Mouse (Mus musculus) megakaryocyte-erythroid progenitor cell, adult 5-6 weeks (primary cell): ENCODE data around the gene Kmo. TPM values are rescaled to one million over a fixed set of nuclear protein-coding genes. Genes with fewer than 3 reads are reported as not detected.
A peak's percentile ranks its signal among the peaks of the same experiment; 100 is the strongest.

Experiments
- ATAC-seq: replicated peaks from 2 replicates; pipeline ENCODE4 v1.8.0; 2016; ENCODE audit warnings: mild to moderate bottlenecking, inconsistent platforms; ENCODE audit not compliant: severe bottlenecking, poor library complexity, low FRiP score, low TSS enrichment
- total RNA-seq, 2 experiments: library from RNA; stranded (forward) in 1 of 2; stranded (reverse) in 1 of 2; fragments of 200-1000, 215-1000 nt in 1 of 2; fragments of >200 nt in 1 of 2; fragmentation: Nextera tagmentation in 1 of 2; gene quantifications; 2 replicates each; pipeline ENCODE4 v1.2.3; 2014 to 2017

Kmo gene
- 0.87 and 1.8 TPM in 2 replicates for total RNA-seq (2014; fragmentation: Nextera tagmentation)
- total RNA-seq (2017), result 0.27 and 0.38 TPM in 2 replicates

DNA sequence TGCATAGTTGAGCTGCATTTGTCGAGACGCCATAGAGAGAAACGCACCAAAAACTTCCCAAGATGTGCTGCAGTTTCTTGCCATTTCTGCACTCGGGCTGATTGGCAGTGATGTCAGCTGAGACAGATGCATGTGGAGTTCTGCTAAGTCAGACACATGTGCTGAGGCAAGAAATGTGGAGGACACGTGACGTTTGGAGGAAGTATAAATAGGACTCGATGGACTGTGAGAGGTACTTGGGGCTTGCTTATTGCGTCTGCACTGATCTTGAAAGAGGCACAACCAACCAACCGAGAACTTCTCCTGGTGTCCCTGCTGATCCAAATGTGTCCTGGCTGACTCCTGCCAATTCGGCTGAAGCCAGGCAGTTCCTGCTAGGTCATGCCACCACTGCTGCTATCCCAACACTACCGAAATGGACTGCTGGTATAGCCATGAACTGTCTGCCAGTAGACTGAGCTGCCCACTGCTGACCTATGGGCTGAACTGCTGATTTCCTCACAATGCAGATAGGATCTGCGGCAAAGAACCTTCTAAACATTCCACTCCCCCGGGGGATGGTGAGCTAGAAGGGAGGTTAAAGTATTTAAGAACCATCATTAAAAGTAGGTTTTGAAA is at the start of gene Kmo:
Gene Kmo (plus strand): TSS at position 568 of the 618 bp plus-strand sequence.
- ATAC-seq, result no peak

DNA sequence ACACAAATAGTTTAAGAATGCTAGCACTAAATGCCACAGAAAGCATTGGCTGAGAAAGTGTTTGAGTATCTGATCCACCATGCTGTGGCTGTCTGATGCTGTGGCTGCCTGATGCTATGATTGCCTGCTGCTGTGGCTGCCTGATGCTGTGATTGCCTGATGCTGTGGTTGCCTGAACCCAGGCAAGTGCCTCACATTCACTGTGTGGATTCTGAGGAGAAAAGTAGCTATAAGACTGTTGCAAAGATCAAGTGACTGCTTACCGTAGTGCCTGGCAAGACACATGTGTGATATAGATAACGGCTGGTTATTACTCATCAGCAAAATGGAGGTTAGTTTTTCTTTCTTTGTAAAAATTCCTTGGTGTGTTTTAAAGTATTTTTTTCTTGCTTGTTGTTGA is 46.1 kb upstream of the Kmo start:
- ATAC-seq, result peak; percentile 57; the same call in 1 of the 2 replicates

DNA sequence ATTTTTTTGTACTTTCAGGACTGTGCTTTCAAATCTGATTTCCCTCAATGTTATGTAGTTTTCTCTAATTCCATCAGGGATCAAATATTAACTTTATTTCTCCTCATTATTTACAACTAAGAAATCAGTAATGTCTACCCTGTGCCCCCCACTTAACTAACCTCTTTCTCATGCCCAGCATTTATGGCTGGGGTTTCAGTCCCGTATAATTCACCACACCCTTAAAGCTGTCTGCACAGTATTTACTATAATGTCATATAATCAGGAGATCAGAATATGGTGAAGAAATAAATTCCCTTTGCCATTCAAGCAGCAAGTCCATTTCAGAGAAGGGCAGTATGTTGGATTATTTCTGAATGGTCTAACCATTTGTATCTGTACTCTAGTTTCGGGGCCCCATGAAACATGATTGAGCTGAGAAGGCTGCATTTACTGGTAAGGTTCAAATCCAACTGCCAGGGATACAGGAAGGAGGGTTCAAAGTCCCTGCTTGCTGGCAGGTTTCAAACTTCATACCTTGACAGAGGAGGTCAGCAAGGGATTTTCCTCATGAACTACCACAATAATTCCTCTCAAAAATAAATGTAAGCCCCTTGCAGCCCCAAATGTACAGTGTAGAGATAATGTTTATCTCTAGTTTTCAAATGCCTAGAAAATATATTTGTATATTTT is 41.6 kb upstream of the Kmo start:
- no peak for ATAC-seq

- ATAC-seq, result no peak
Observed at GRCm38 (mm10) chr1:175579598-175580235, 40.5 kb upstream of the Kmo start.

DNA sequence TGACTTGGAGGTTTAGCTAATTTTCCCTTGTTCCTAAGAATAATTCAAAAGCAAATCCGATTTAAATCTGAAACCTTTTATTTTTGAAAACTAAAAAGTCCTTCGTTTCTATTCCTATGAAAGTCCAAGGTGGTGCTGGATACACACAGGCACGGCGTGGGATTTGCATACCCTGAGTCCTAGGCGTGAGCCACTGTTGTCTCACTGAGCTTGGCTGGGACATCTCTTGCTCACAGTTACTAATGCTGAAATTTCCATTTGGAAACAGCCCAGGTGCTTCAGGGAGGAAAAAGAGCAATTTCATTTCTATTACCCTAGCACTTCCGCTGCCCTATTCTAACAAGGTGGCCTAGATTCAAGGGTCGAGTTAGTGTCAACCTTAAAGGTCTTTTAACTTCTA is 39.8 kb upstream of the Kmo start:
- ATAC-seq, result no peak

DNA sequence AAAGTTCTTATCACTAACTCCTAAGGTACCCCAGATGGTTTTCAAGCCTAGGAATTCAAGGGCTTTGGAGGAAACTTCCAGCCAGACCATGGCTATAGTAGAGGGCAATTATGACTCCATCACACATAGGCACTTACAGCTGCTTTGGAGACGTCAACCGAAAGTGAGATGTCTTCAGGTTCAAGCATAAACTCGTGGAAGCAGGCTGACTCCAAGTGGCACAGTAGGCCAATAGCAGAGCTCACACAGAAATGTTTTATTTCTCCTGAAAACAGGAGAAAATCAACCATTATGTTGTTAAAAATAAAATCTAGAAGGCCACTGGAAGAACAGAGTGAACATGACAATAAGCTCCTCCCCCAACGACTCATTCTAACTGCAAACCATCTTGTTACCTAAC is 37.4 kb upstream of the Kmo start:
- ATAC-seq, result no peak

DNA sequence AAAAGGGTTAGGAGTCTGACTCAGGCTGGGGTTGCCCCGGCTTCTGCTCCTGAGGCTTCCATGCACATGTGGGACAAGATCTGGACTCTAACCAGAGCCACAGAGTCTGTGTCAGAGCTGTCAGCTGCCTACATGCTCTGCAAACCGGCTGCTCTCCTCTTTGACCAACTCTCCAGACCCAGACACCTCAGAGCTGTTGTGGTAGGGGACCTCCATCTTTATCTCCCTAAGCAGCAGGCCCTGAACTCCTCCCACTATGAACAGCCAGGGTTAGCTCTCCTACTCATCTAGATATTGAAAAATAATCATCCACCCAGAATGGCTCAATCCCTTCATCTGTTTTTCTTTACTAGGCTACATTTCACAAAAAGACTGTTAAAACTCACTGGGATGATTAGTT is 34.9 kb upstream of the Kmo start:
- peak; percentile 72 for ATAC-seq

- no peak for ATAC-seq
Observed at GRCm38 (mm10) chr1:175586656-175587055, 33.5 kb upstream of the Kmo start.

DNA sequence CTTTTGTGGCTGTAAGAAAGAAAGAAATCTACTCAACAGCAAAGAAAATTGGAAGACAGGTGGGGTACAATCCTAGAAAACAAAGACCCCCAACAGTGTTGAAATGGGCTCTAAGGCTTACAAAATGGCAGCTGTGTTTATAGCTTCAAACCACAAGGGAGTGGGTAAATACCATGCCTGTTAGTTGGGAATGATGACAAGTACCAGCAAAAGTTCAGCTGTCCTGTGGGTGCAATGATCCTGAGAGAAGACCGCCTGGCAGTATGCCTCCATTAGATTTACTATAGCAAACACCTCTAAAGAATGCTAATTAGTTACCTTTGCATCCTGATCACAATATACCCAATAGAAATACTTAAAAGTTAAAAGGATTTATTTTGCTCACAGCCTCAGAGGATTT is 27.3 kb upstream of the Kmo start:
- ATAC-seq, result no peak

GRCm38 (mm10) chr1:175602231-175602630 is 17.9 kb upstream of the Kmo start:
- ATAC-seq, result no peak

- ATAC-seq, result no peak
Observed at GRCm38 (mm10) chr1:175603390-175603789, 16.8 kb upstream of the Kmo start.

DNA sequence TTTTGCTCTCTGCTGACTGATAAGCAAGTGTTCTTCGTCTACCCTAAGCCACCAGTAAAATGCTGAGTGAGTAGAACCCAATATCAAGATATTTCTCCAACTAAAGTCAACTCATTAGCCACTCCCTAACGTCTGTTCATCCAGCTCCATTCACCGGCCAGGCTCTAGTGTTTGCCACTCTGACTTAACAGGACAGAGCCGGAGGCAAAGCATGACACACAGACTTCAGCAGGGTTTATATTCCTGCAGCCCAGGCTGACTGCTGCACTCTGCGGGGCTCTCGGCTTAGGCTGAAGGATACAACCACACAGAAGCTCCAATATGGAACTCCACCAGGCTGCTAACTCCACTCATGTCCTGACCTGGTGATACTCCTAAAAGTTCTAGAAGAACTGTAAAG is 12.9 kb upstream of the Kmo start:
- no peak for ATAC-seq

GRCm38 (mm10) chr1:175607838-175608585 is 12.2 kb upstream of the Kmo start:
- no peak for ATAC-seq

DNA sequence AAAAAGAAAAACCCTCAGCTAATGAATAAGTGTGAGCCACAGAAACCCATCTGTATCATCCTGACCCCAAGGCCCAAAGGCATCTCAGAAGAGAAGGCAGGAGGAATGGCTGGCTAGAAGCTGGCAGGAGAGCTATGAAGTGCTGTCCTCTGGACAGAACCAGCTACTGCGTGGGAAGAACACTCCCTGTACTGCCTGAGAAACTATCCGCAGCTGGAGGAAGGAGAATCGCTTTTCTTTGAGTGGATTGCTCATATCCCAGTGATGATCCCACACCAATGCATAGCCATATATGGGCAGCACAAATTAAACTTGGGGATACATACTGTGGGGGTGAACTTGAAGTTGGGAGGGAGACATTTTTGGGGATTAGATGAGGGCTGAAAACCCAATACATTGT is 11.5 kb upstream of the Kmo start:
- no peak for ATAC-seq

- no peak for ATAC-seq
Observed at GRCm38 (mm10) chr1:175614992-175615391, 5.2 kb upstream of the Kmo start.

GRCm38 (mm10) chr1:175623656-175624055 is 3.5 kb downstream of the Kmo start:
- no peak for ATAC-seq

DNA sequence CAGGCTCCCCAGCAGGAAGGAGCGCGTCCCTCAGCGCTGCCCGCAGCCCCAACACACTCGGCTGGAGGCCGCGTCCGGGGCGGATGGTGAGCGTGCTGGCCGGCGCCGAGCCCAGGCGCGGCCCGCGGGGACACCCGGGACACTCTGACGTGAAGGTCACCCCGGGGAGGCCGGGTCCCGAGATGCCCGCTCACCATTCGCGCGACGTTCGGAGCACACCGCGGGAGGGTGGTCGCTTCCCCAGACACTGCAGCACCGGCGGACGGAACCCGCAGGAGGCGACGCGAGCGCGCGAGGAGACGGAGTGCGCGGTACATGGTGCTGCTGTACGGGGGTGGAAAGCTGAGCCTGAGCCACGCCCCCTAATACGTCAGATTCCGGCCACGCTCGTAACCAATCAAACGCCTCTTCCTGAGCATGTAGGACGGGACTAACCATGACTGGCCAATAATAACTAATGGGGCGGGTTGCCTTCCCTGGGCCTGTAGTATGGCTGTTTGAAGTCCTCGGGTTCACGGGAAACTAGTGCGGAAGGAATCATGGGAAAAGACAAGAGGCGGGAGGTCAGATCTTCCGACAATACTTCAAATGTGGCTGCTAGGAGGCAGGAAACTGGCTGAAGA is 5.2 kb downstream of the Kmo start, which contains the start of gene Fh1:
Gene Fh1 (minus strand): TSS at position 379 of the 623 bp plus-strand sequence.
- peak; percentile 99 for ATAC-seq

DNA sequence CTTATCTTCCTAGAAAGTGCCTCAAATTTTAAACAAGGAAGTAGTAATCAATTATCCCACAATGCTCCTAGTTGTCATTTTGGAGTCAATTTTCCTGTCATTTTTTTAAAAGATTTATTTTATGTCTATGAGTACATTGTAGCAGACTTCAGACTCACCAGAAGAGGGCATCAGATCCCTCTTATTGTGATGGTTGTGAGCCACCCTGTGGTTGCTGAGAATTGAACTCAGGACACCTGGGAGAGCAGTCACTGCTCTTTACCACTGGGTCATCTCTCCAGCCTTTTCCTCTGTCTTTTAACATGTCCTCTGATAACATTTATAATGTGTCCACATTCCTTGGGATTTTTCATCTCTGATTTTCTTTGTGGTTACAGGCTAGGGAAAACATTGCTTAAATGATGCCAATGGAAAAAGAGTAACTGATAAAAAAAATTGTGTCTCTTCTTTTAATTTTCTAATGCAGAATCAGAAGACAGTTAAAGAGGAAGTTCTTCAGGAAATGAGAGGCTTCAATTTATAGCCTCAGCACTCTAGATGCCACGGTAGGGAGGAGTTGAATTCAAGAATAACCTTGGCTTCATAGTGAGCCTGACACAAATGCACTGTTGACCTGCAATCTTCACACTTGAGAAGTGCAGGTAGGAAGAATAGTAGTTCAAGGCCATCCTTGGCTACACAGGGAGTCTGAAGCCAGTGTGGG is 6.0 kb downstream of the Kmo start:
- ATAC-seq, result peak; percentile 58; the same call in 1 of the 2 replicates

GRCm38 (mm10) chr1:175629248-175629647 is 9.1 kb downstream of the Kmo start:
- no peak for ATAC-seq
